Mouse (Mus musculus) heart, embryonic 16.5 days (tissue): ENCODE measurements around the gene Hhipl1. TPM values are rescaled to one million over a fixed set of nuclear protein-coding genes. Genes with fewer than 3 reads are reported as not detected.

Source experiments
- ATAC-seq: fragments of 200-750 bp; cut with Nextera tagmentation; replicated peaks from 2 replicates; pipeline ENCODE4 v1.8.0; 2017; ENCODE audit warnings: moderate number of reproducible peaks; ENCODE audit not compliant: insufficient read depth, low FRiP score; ENCODE audit errors: extremely low read depth
- H3K27ac ChIP-seq: fragments of 300-500 bp; sonication (generic); 2 replicates; pipeline ENCODE4 v1.5.1; 2014; ENCODE audit warnings: mild to moderate bottlenecking, low read length, control low read depth, moderate library complexity
- H3K27me3 ChIP-seq: fragments of 300-500 bp; sonication (generic); 2 replicates; pipeline ENCODE4 v1.6.1; 2014; ENCODE audit warnings: low read length, mixed read lengths; ENCODE audit not compliant: control insufficient read depth, insufficient read depth
- H3K36me3 ChIP-seq: fragments of 300-500 bp; sonication (generic); 2 replicates; pipeline ENCODE4 v1.6.1; 2014; ENCODE audit not compliant: control insufficient read depth, insufficient read depth
- H3K4me1 ChIP-seq: fragments of 300-500 bp; sonication (generic); 2 replicates; pipeline ENCODE4 v1.6.1; 2014; ENCODE audit warnings: low read length, mixed read lengths; ENCODE audit not compliant: control insufficient read depth, insufficient read depth
- H3K4me2 ChIP-seq: fragments of 300-500 bp; sonication (generic); 2 replicates; pipeline ENCODE4 v1.6.1; 2014; ENCODE audit warnings: low read depth, mild to moderate bottlenecking, control low read depth, low read length
- H3K4me3 ChIP-seq: fragments of 300-500 bp; sonication (generic); 2 replicates; pipeline ENCODE4 v1.5.1; 2014; ENCODE audit warnings: mild to moderate bottlenecking, control low read depth, low read length
- H3K9ac ChIP-seq: fragments of 300-500 bp; sonication (generic); 2 replicates; pipeline ENCODE4 v1.6.1; 2014; ENCODE audit warnings: low read length, control low read depth
- H3K9me3 ChIP-seq: fragments of 300-500 bp; sonication (generic); replicated peaks from 2 replicates; pipeline ENCODE4 v1.6.1; 2016; ENCODE audit warnings: low read length; ENCODE audit not compliant: control insufficient read depth
- whole genome bisulfite sequencing: fragments of 180-500 bp; shearing (Covaris S2); extraction: QIAGEN DNeasy Blood & Tissue Kit; methylation state at CpG from one replicate; pipeline ENCODE4 v1.1.7; 2014; 5-methylcytosine and 5-hydroxymethylcytosine counted together
- polyA plus RNA-seq: library from polyadenylated mRNA; unstranded; fragments of >200 nt; fragmentation: Nextera tagmentation; extraction: Ambion mirVana; gene quantifications from 2 replicates; pipeline ENCODE4 v1.2.1, GENCODE M21; 2015

Gene Hhipl1
- polyA plus RNA-seq, 1 experiment from 2014 or later, result 0.84 TPM

- Histone ChIP-seq H3K4me1 (peaks cover 17% of the 10 kb centered on the region), H3K27ac (no peak overlapping the region), H3K9ac (no peak overlapping the region), H3K36me3 (no peaks in the 10 kb centered on the region), H3K4me3 (no peak overlapping the region), H3K4me2 (no peak overlapping the region), H3K9me3 (no peaks in the 10 kb centered on the region), H3K27me3 (no peaks in the 10 kb centered on the region)
- 3% methylated on average over 5 of the region's 5 CpGs for WGBS
- peak; percentile 61 for ATAC-seq
Observed at GRCm38 (mm10) chr12:108363796-108364195, 57.7 kb downstream of the Hhipl1 start.

GRCm38 (mm10) chr12:108365340-108365739 is 59.3 kb downstream of the Hhipl1 start:
- Histone ChIP-seq H3K36me3 (no peaks in the 10 kb centered on the region), H3K9me3 (no peaks in the 10 kb centered on the region), H3K4me3 (no peak overlapping the region), H3K27me3 (no peaks in the 10 kb centered on the region), H3K4me2 (no peak overlapping the region), H3K9ac (no peak overlapping the region), H3K4me1 (peaks cover 25% of the 10 kb centered on the region), H3K27ac (peak overlapping the region; percentile 51)
- WGBS, result 26% methylated on average over 3 of the region's 3 CpGs
- peak; percentile 69 for ATAC-seq

GRCm38 (mm10) chr12:108365868-108366267 is 59.8 kb downstream of the Hhipl1 start:
- Histone ChIP-seq H3K27me3 (no peaks in the 10 kb centered on the region), H3K4me2 (no peak overlapping the region), H3K9ac (no peak overlapping the region), H3K36me3 (no peaks in the 10 kb centered on the region), H3K27ac (no peak overlapping the region), H3K9me3 (no peaks in the 10 kb centered on the region), H3K4me3 (no peak overlapping the region), H3K4me1 (peaks cover 31% of the 10 kb centered on the region)
- WGBS, result 66% methylated on average over 7 of the region's 7 CpGs
- no peak for ATAC-seq

- no peak overlapping the region for H3K4me3 ChIP-seq
- H3K4me2 ChIP-seq, result no peak overlapping the region
- no peaks in the 10 kb centered on the region for H3K27me3 ChIP-seq
- H3K27ac ChIP-seq, result no peak overlapping the region; the same call in 1 of the 2 replicates
- H3K9ac ChIP-seq, result no peak overlapping the region
- H3K36me3 ChIP-seq, result no peaks in the 10 kb centered on the region
- 65% methylated on average over 2 of the region's 2 CpGs for WGBS
- peaks cover 47% of the 10 kb centered on the region for H3K4me1 ChIP-seq
- no peak for ATAC-seq
- H3K9me3 ChIP-seq, result no peaks in the 10 kb centered on the region
Observed at GRCm38 (mm10) chr12:108367909-108368308, 61.8 kb downstream of the Hhipl1 start.

GRCm38 (mm10) chr12:108368921-108369320 is 62.9 kb downstream of the Hhipl1 start:
- 72% methylated on average over 5 of the region's 5 CpGs for WGBS
- no peaks in the 10 kb centered on the region for H3K36me3 ChIP-seq
- H3K4me2 ChIP-seq, result no peak overlapping the region
- H3K4me3 ChIP-seq, result no peak overlapping the region
- no peaks in the 10 kb centered on the region for H3K27me3 ChIP-seq
- no peak for ATAC-seq
- H3K27ac ChIP-seq, result no peak overlapping the region; the same call in 1 of the 2 replicates
- no peaks in the 10 kb centered on the region for H3K9me3 ChIP-seq
- H3K4me1 ChIP-seq, result peaks cover 57% of the 10 kb centered on the region
- H3K9ac ChIP-seq, result no peak overlapping the region

GRCm38 (mm10) chr12:108370596-108371428 is 64.7 kb downstream of the Hhipl1 start, which contains the start of gene Eml1:
Gene Eml1, plus strand, starts transcription at chr12:108370957.
- H3K4me1 ChIP-seq, result peaks cover 52% of the 10 kb centered on the region
- H3K27ac ChIP-seq, result peak within 1 kb of the TSS; percentile 95
- H3K4me2 ChIP-seq, result peak within 1 kb of the TSS; percentile 60
- WGBS, result 22% methylated on average over 19 of the region's 19 CpGs
- H3K9me3 ChIP-seq, result no peaks in the 10 kb centered on the region
- peak within 1 kb of the TSS; percentile 79 for H3K9ac ChIP-seq
- H3K36me3 ChIP-seq, result no peaks in the 10 kb centered on the region
- H3K27me3 ChIP-seq, result no peaks in the 10 kb centered on the region
- H3K4me3 ChIP-seq, result peak within 1 kb of the TSS; percentile 48
- ATAC-seq, result peak; percentile 90

- ATAC-seq, result peak; percentile 2; the same call in 1 of the 2 replicates
- Histone ChIP-seq H3K4me3 (peak overlapping the region; percentile 48), H3K27me3 (no peaks in the 10 kb centered on the region), H3K27ac (peak overlapping the region; percentile 95), H3K4me1 (peaks cover 51% of the 10 kb centered on the region), H3K9me3 (no peaks in the 10 kb centered on the region), H3K4me2 (peak overlapping the region; percentile 60), H3K9ac (peak overlapping the region; percentile 79), H3K36me3 (no peaks in the 10 kb centered on the region)
- 49% methylated on average over 6 of the region's 6 CpGs for WGBS
Observed at GRCm38 (mm10) chr12:108371429-108371765, 65.3 kb downstream of the Hhipl1 start.

GRCm38 (mm10) chr12:108372241-108372640 is 66.2 kb downstream of the Hhipl1 start:
- 43% methylated on average over 17 of the region's 17 CpGs for WGBS
- H3K9ac ChIP-seq, result peak overlapping the region; percentile 79
- H3K36me3 ChIP-seq, result no peaks in the 10 kb centered on the region
- H3K4me3 ChIP-seq, result peak overlapping the region; percentile 48
- peak; percentile 15; the same call in 1 of the 2 replicates for ATAC-seq
- no peaks in the 10 kb centered on the region for H3K27me3 ChIP-seq
- H3K4me1 ChIP-seq, result peaks cover 51% of the 10 kb centered on the region
- no peaks in the 10 kb centered on the region for H3K9me3 ChIP-seq
- H3K27ac ChIP-seq, result peak overlapping the region; percentile 95
- peak overlapping the region; percentile 60 for H3K4me2 ChIP-seq

- Histone ChIP-seq H3K4me1 (peaks cover 52% of the 10 kb centered on the region), H3K27ac (no peak overlapping the region; the same call in 1 of the 2 replicates), H3K9me3 (no peaks in the 10 kb centered on the region), H3K27me3 (no peaks in the 10 kb centered on the region), H3K9ac (no peak overlapping the region), H3K36me3 (no peaks in the 10 kb centered on the region), H3K4me3 (no peak overlapping the region), H3K4me2 (no peak overlapping the region; the same call in 1 of the 2 replicates)
- 74% methylated on average over 9 of the region's 9 CpGs for WGBS
- no peak for ATAC-seq
Observed at GRCm38 (mm10) chr12:108373611-108374010, 67.5 kb downstream of the Hhipl1 start.
